8 mouse cellular contexts compared by ENCODE assay signal in genomic region chr2:73277709-73278075, GRCm38 (mm10). TPM values are rescaled to one million over a fixed set of nuclear protein-coding genes. Genes with fewer than 3 reads are reported as not detected.
DNase-seq lines count a peak whose midpoint lies in the region; ATAC-seq lines count a peak whose summit lies in the region.

No protein-coding gene starts in this region.

- ATAC-seq in frontal cortex, adult (ENCODE audit: low TSS enrichment) = no peak
- ATAC-seq in inflammation-experienced regulatory T-cells, adult 6 months = no peak

- DNase-seq in frontal cortex, postnatal 36 days (ENCODE audit: low spot score in 2 of 2) = peak; percentile 35 to 36
- peak; percentile 24 for DNase-seq in thymus, postnatal 25 days
- no peak for DNase-seq in thymus, adult 18-20 months
- DNase-seq in kidney, postnatal 10 days = peak; percentile 27
- peak; percentile 39 for DNase-seq in retina, embryonic 14.5 days (ENCODE audit: low spot score)
- DNase-seq in right cerebral cortex, postnatal 4 days = no peak

RNA-seq across cellular contexts. Expression of gene Sp9, which starts 6.0 kb away (rescaled TPM):
- not detected for polyA plus RNA-seq in inflammation-experienced regulatory T-cells, adult 6 months (2017; shearing (Covaris generic))

RNA-seq across cellular contexts. Expression of gene Scrn3, which starts 34.7 kb away (rescaled TPM):
- 10 to 100 TPM in 2 of 3 experiments, 1 to 10 TPM in 1; 8.8 to 13.5 (median 12.5) TPM for polyA plus RNA-seq in inflammation-experienced regulatory T-cells, adult 6 months (2017; shearing (Covaris generic))

RNA-seq across cellular contexts. Expression of gene Cir1, which starts 34.8 kb away (rescaled TPM):
- polyA plus RNA-seq in inflammation-experienced regulatory T-cells, adult 6 months (2017; shearing (Covaris generic)) = 10 to 100 TPM; 18.9 to 30.4 (median 30.3) TPM

RNA-seq across cellular contexts. Expression of gene Ola1, which starts 59.0 kb away (rescaled TPM):
- polyA plus RNA-seq in inflammation-experienced regulatory T-cells, adult 6 months (2017; shearing (Covaris generic)) = 10 to 100 TPM; 68.4 to 91.6 (median 88.3) TPM

Comparison
In these comparisons a context has a peak if more than half of its experiments do, and no peak if none do; other contexts are left out.
1. DNase-seq: peak in frontal cortex, postnatal 36 days (2 of 2), thymus, postnatal 25 days (single experiment), kidney, postnatal 10 days (single experiment) and retina, embryonic 14.5 days (single experiment); none in thymus, adult 18-20 months (0 of 2) and right cerebral cortex, postnatal 4 days (single experiment).